Mouse (Mus musculus) midbrain, embryonic 15.5 days (tissue): ENCODE data around the gene Poc1a. TPM values are rescaled to one million over a fixed set of nuclear protein-coding genes. Genes with fewer than 3 reads are reported as not detected.

Source experiments
- ATAC-seq: fragments of 200-750 bp; cut with Nextera tagmentation; replicated peaks from 2 replicates; pipeline ENCODE4 v1.8.0; 2017; ENCODE audit warnings: moderate TSS enrichment
- H3K27ac ChIP-seq: fragments of 300-500 bp; sonication (generic); 2 replicates; pipeline ENCODE4 v1.5.1; 2015; ENCODE audit warnings: mild to moderate bottlenecking, inconsistent platforms
- H3K27me3 ChIP-seq: fragments of 300-500 bp; sonication (generic); replicated peaks from 2 replicates; pipeline ENCODE4 v1.6.1; 2015; ENCODE audit warnings: inconsistent platforms
- H3K36me3 ChIP-seq: fragments of 300-500 bp; sonication (generic); replicated peaks from 2 replicates; pipeline ENCODE4 v1.6.1; 2015; ENCODE audit warnings: inconsistent platforms
- H3K4me1 ChIP-seq: fragments of 300-500 bp; sonication (generic); 2 replicates; pipeline ENCODE4 v1.6.1; 2015; ENCODE audit warnings: inconsistent platforms
- H3K4me2 ChIP-seq: fragments of 300-500 bp; sonication (generic); 2 replicates; pipeline ENCODE4 v1.6.1; 2015; ENCODE audit warnings: inconsistent platforms, mild to moderate bottlenecking, moderate library complexity
- H3K4me3 ChIP-seq: fragments of 300-500 bp; sonication (generic); 2 replicates; pipeline ENCODE4 v1.5.1; 2015; ENCODE audit warnings: mild to moderate bottlenecking, inconsistent platforms
- H3K9ac ChIP-seq: fragments of 300-500 bp; sonication (generic); 2 replicates; pipeline ENCODE4 v1.6.1; 2015; ENCODE audit warnings: mild to moderate bottlenecking, inconsistent platforms
- H3K9me3 ChIP-seq: fragments of 300-500 bp; sonication (generic); 2 replicates; pipeline ENCODE4 v1.6.1; 2016; ENCODE audit warnings: inconsistent platforms
- WGBS: fragments of 180-500 bp; shearing (Covaris S2); methylation state at CpG from one replicate; pipeline ENCODE4 v1.1.7; 2015; ENCODE audit warnings: mixed read lengths; 5-methylcytosine and 5-hydroxymethylcytosine counted together
- polyA plus RNA-seq: library from polyadenylated mRNA; unstranded; fragments of >200 nt; fragmentation: Nextera tagmentation; extraction: Ambion mirVana; gene quantifications from 2 replicates; pipeline ENCODE4 v1.2.1, GENCODE M21; 2015

Poc1a gene
- polyA plus RNA-seq, 1 experiment from 2014 or later: 9.1 TPM

- no peak overlapping the region for H3K27ac ChIP-seq
- no peak overlapping the region for H3K4me2 ChIP-seq
- no peaks in the 10 kb centered on the region for H3K9me3 ChIP-seq
- no peaks in the 10 kb centered on the region for H3K27me3 ChIP-seq
- H3K4me3 ChIP-seq: no peak overlapping the region
- H3K9ac ChIP-seq: no peak overlapping the region
- WGBS: 91% methylated on average over 12 of the region's 12 CpGs
- peaks cover 18% of the 10 kb centered on the region for H3K4me1 ChIP-seq
- no peak for ATAC-seq
- H3K36me3 ChIP-seq: no peaks in the 10 kb centered on the region
Observed at GRCm38 (mm10) chr9:106386181-106386864, 105.5 kb downstream of the Poc1a start.

- no peaks in the 10 kb centered on the region for H3K27me3 ChIP-seq
- H3K4me3 ChIP-seq: no peak overlapping the region
- no peaks in the 10 kb centered on the region for H3K9me3 ChIP-seq
- no peaks in the 10 kb centered on the region for H3K36me3 ChIP-seq
- WGBS: 71% methylated on average over 11 of the region's 11 CpGs
- no peak overlapping the region for H3K4me2 ChIP-seq
- no peak for ATAC-seq
- no peak overlapping the region for H3K9ac ChIP-seq
- H3K27ac ChIP-seq: no peak overlapping the region
- H3K4me1 ChIP-seq: peaks cover 18% of the 10 kb centered on the region; the same call in 1 of the 2 replicates
Observed at GRCm38 (mm10) chr9:106392828-106393527, 112.1 kb downstream of the Poc1a start.

- ATAC-seq: no peak
- Histone ChIP-seq H3K9ac (no peak overlapping the region), H3K4me2 (no peak overlapping the region), H3K27me3 (no peaks in the 10 kb centered on the region), H3K4me1 (peaks cover 18% of the 10 kb centered on the region; the same call in 1 of the 2 replicates), H3K36me3 (no peaks in the 10 kb centered on the region), H3K9me3 (no peaks in the 10 kb centered on the region), H3K27ac (no peak overlapping the region), H3K4me3 (no peak overlapping the region)
- WGBS: 80% methylated on average over 8 of the region's 8 CpGs
Observed at GRCm38 (mm10) chr9:106393548-106393947, 112.7 kb downstream of the Poc1a start.

GRCm38 (mm10) chr9:106394649-106395602 is 114.1 kb downstream of the Poc1a start:
- H3K4me1 ChIP-seq: peaks cover 18% of the 10 kb centered on the region; the same call in 1 of the 2 replicates
- no peaks in the 10 kb centered on the region for H3K9me3 ChIP-seq
- 30% methylated on average over 11 of the region's 11 CpGs for WGBS
- ATAC-seq: peak; percentile 58; the same call in 1 of the 2 replicates
- H3K4me2 ChIP-seq: no peak overlapping the region
- no peaks in the 10 kb centered on the region for H3K27me3 ChIP-seq
- H3K36me3 ChIP-seq: no peaks in the 10 kb centered on the region
- no peak overlapping the region for H3K9ac ChIP-seq
- H3K27ac ChIP-seq: no peak overlapping the region
- no peak overlapping the region for H3K4me3 ChIP-seq

- ATAC-seq: no peak
- H3K4me3 ChIP-seq: no peak overlapping the region
- no peak overlapping the region for H3K4me2 ChIP-seq
- peaks cover 13% of the 10 kb centered on the region; the same call in 1 of the 2 replicates for H3K4me1 ChIP-seq
- H3K27me3 ChIP-seq: no peaks in the 10 kb centered on the region
- WGBS: 88% methylated on average over 4 of the region's 4 CpGs
- no peaks in the 10 kb centered on the region for H3K9me3 ChIP-seq
- no peaks in the 10 kb centered on the region for H3K36me3 ChIP-seq
- H3K27ac ChIP-seq: no peak overlapping the region
- no peak overlapping the region for H3K9ac ChIP-seq
Observed at GRCm38 (mm10) chr9:106397733-106398132, 116.9 kb downstream of the Poc1a start.

- H3K4me2 ChIP-seq: no peak overlapping the region
- ATAC-seq: no peak
- no peak overlapping the region for H3K27ac ChIP-seq
- H3K4me3 ChIP-seq: no peak overlapping the region
- H3K4me1 ChIP-seq: peaks cover 13% of the 10 kb centered on the region; the same call in 1 of the 2 replicates
- H3K9me3 ChIP-seq: no peaks in the 10 kb centered on the region
- no peaks in the 10 kb centered on the region for H3K27me3 ChIP-seq
- WGBS: 80% methylated on average over 9 of the region's 9 CpGs
- H3K36me3 ChIP-seq: no peaks in the 10 kb centered on the region
- no peak overlapping the region for H3K9ac ChIP-seq
Observed at GRCm38 (mm10) chr9:106398667-106399311, 117.9 kb downstream of the Poc1a start.

GRCm38 (mm10) chr9:106399808-106400207 is 118.9 kb downstream of the Poc1a start:
- no peak overlapping the region for H3K4me3 ChIP-seq
- no peaks in the 10 kb centered on the region for H3K36me3 ChIP-seq
- H3K27ac ChIP-seq: no peak overlapping the region
- peaks cover 9% of the 10 kb centered on the region; the same call in 1 of the 2 replicates for H3K4me1 ChIP-seq
- WGBS: 90% methylated on average over 3 of the region's 3 CpGs
- no peaks in the 10 kb centered on the region for H3K27me3 ChIP-seq
- no peak for ATAC-seq
- H3K9me3 ChIP-seq: no peaks in the 10 kb centered on the region
- H3K9ac ChIP-seq: no peak overlapping the region
- H3K4me2 ChIP-seq: no peak overlapping the region

Other genes starting within 250 kb of the Poc1a start
- 1.8 TPM in 2 replicates for gene Col6a4, start 184.3 kb upstream of the Poc1a start, polyA plus RNA-seq
- 4.5 and 4.9 TPM in 2 replicates for gene Glyctk, start 122.9 kb upstream of the Poc1a start, polyA plus RNA-seq
- gene Wdr82, start 110.1 kb upstream of the Poc1a start, polyA plus RNA-seq: 40.5 and 41.1 TPM in 2 replicates
- gene Ppm1m, start 81.3 kb upstream of the Poc1a start, polyA plus RNA-seq: 17.2 and 20.5 TPM in 2 replicates
- 51.8 and 55.8 TPM in 2 replicates for gene Twf2, start 78.0 kb upstream of the Poc1a start, polyA plus RNA-seq
- 0.05 TPM in 1 of 2 replicates, not detected in the other for gene Tlr9, start 58.5 kb upstream of the Poc1a start, polyA plus RNA-seq
- gene Alas1, start 32.4 kb upstream of the Poc1a start, polyA plus RNA-seq: 91.1 and 99.0 TPM in 2 replicates
- 15.7 and 16.1 TPM in 2 replicates for gene Dusp7, start 87.6 kb downstream of the Poc1a start, polyA plus RNA-seq
- gene Rpl29, start 148.4 kb downstream of the Poc1a start, polyA plus RNA-seq: 553 and 554 TPM in 2 replicates
- 20.7 TPM in 2 replicates for gene Acy1, start 157.3 kb downstream of the Poc1a start, polyA plus RNA-seq
- 8.9 and 11.0 TPM in 2 replicates for gene Abhd14b, start 166.4 kb downstream of the Poc1a start, polyA plus RNA-seq
- 71.2 and 71.3 TPM in 2 replicates for gene Abhd14a, start 166.6 kb downstream of the Poc1a start, polyA plus RNA-seq
- gene Pcbp4, start 172.2 kb downstream of the Poc1a start, polyA plus RNA-seq: 295 and 310 TPM in 2 replicates
- 1.2 and 1.4 TPM in 2 replicates for gene Gpr62, start 184.9 kb downstream of the Poc1a start, polyA plus RNA-seq
- 51.2 and 52.3 TPM in 2 replicates for gene Rrp9, start 194.9 kb downstream of the Poc1a start, polyA plus RNA-seq
- gene Parp3, start 195.9 kb downstream of the Poc1a start, polyA plus RNA-seq: 1.4 and 1.5 TPM in 2 replicates
- gene Iqcf1, start 218.9 kb downstream of the Poc1a start, polyA plus RNA-seq: not detected in 2 replicates
- not detected in 2 replicates for gene Iqcf5, start 233.5 kb downstream of the Poc1a start, polyA plus RNA-seq